Mouse (Mus musculus): ENCODE measurements around the gene Dao. TPM values are rescaled to one million over a fixed set of nuclear protein-coding genes. Genes with fewer than 3 reads are reported as not detected.
A peak's percentile ranks its signal among the peaks of the same experiment; 100 is the strongest.

Dao gene
- total RNA-seq, 4 experiments from 2014 or later, result not detected

DNA sequence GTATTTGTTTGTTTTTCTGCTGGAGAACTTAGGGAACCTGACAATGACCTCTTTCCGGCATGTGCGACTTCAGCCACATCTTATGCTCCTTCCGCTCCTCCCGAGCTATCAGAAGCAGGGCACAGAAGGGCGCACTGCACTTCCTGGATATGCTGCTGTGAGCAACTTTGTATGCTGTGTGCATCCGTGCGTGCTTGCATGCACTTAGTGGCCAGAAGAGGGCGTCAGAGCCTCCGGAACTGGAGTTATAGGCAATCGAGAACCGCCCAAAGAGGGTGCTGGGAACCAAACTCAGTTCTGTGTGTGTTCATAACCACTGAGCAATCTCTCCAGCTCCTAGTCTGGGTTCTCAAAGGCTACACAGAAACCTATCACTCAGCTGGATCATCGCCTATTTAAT is 27.1 kb downstream of the Dao start:
- DNase-seq, result no peak

DNA sequence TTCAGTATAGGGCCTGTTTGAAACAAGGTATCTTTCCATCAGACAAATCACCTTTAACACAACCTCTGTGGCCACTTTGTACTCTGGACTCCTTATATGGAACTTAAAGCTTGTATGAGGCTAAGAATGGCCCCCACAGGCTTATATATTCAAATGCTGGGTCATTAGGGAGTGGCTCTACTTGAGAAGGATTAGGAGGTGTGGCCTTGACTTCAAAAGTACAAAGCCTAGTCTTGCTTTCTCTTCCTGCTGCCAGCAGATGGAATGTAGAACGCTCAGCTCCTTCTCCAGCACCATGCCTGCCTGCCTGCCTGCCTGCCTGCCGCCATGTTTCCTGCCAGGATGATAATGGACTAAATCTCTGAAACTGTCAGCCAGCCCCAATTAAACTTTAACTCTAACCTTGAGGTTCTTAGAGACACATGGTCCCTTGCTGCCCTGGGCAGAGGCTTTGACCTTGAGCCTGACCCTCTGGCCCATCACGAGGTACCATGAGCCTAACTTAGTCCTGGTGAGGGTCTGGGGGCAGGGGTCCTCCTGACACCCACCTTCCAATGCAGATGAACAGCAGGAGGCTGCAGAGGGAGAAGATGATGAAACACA is 28.8 kb downstream of the Dao start:
- no peak for DNase-seq

GRCm38 (mm10) chr5:114034393-114034792 is 30.9 kb downstream of the Dao start:
- no peak for DNase-seq

DNA sequence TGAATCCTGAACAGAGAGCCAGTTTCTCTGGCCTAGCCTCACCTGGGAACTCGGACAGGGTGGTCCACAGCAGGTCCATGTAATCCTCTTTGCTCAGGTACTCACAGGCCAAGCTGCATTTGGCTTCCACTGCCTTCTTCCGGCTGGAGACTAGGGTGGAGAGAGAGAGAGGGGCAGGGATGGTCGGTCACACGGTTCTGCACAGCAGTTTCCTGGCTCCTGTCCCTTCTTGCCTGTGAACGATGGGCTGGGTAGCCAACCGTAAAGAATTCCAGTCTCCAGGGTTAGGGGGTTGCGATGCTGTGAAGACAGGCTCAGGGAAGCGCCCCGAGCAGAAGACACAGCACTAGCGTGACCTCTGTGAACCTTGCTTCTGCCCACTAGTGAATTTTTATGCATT is 31.6 kb downstream of the Dao start:
- DNase-seq, result no peak

DNA sequence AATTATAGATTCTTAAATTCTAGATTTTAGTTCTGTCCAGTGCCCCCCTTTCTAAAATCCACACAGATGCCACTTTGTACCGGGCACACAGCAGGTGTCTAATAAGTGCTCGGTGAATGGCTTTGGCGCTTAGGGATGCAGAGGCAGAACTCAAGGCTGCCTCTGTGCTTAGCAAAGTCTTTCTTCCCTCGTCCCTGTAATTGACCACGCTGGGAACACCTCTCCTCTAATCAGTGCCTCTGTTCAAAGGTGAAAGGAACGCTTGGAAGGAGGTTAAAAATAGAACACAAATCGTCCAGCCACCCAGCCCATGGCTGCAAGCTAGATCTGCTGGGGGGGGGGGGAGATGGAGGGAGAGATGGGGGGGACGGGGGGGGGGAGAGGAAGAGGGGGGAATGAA is 37.0 kb downstream of the Dao start:
- DNase-seq, result no peak

DNA sequence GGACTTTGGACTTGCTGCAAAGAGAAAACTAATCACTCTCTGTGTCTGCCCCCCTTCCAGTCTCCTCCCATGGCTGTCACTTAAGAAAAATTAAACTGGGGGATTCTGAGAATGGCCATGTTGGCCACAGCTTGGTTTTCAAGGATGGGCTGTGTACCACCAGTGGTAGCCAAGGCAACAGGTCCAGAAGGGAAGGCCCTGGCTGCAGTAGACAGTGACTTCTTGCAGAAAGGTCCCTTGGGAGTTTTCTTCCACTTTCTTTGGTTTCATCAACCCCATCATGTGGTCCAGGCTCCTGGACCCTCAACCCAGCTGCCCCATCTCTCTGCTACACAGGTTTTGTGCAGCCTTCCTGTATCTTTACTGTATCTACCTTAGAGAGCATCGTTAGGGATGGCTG is 37.4 kb downstream of the Dao start:
- DNase-seq, result no peak

GRCm38 (mm10) chr5:114041327-114041930 is 37.9 kb downstream of the Dao start:
- peak; percentile 3 for DNase-seq

DNA sequence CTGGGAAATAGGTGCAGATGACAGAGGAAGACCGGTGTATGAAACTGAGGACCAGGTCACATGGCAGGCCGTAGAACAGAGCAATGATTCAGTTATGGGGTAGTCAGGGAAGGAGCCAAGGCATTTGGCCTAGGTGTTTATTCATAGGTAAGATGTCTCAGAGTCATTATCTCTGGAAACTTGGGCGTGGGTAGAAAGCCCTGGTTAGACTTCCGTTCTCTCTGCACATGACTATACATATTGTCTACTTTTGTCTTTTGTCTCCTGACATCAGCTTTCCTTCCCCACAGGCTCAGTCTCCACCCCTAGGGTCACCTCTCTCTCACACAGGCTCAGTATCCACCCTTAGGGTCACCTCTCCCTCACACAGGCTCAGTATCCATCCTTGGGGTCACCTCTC is 40.3 kb downstream of the Dao start:
- no peak for DNase-seq

GRCm38 (mm10) chr5:114045134-114045533 is 41.6 kb downstream of the Dao start:
- DNase-seq, result no peak

DNA sequence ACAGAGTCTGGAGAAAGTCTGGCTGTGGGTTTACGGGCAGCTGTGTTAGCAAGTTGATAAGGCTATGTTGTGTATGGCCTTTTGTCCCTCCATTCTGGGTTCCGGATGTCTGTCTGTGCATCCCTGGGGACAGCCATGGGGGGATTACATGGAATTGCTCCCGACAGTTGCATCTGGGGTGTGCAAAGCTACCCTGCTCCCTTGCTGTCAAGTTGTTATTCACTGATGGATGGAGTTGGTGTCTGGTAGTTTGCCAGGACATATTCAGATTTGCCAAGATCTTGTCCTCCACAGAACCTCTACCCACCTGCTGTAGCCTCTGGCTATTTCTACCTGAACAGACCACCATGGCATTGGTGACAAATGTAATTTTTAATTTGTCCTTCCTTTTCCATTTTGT is 42.6 kb downstream of the Dao start:
- DNase-seq, result no peak

GRCm38 (mm10) chr5:114046604-114047003 is 43.1 kb downstream of the Dao start:
- DNase-seq, result no peak

DNA sequence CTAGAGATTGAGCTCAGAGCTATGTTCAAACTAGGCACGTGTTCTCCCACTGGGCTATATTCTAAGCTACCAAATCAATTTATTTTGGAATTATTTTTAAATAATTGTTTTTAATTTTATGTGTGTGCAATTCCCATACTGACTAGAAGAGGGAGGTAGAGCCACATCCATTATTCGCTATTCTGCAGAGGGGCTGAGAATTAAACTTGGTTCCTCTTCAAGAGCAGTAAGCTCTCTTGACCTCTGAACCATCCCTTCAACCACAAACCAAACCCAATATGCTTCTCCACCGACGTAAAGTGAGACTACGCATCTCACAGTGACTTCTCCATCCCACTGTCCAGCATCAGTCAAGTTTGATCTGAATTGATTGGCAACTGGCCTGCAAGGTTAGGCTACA is 43.7 kb downstream of the Dao start:
- no peak for DNase-seq

DNA sequence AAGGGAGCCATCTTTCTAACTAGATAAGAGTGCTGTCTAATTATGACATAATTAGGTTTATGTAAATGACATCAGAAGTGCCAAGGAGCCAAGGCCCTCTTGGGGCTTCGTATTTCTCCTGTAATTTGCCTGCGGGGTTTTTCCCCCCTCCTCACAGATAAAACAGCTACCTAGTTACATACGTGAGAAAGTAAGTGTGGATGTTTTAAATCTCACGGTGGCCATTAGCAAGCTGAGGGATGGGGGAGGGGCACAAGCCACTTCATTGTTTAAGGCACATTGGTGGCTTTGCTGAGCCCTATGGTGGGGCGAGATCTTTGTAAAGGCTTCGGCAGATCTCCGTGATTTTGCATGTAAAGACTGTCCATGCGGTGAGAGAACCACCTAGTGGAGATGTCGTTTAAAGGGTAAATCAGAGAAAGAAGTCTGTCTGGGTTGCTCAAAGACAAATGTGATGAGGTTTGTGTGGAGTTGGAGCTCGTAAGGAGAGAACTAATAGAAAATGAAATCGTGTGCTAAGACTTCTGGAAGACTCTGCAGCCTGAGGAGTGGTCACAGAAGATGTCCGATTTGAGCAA is 45.3 kb downstream of the Dao start:
- no peak for DNase-seq

DNA sequence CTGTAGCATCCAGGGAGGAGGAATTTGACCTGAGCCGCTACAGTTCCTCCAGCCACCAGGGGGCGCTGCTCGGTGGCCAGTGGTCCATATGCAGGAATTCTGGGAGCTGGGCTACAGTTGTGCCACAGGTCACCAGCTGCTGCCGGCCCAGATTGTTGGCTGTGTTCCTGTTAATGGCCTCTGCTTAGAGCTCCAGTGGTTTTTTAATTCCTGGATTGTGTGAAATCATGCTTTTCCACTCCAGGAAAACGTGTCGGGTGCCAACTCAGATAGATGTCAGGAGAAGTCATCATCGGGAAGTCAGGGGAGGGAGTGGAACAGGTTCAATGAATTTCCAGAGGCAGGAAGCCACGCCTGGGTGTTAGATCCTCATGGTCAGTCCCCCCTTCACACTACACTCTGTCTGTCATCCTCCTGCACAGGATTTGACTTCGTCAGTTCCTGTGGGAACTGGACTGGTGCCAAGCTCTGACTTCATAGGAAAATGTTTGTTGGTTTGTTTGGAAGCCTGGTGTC is 48.8 kb downstream of the Dao start:
- peak; percentile 59 for DNase-seq

DNA sequence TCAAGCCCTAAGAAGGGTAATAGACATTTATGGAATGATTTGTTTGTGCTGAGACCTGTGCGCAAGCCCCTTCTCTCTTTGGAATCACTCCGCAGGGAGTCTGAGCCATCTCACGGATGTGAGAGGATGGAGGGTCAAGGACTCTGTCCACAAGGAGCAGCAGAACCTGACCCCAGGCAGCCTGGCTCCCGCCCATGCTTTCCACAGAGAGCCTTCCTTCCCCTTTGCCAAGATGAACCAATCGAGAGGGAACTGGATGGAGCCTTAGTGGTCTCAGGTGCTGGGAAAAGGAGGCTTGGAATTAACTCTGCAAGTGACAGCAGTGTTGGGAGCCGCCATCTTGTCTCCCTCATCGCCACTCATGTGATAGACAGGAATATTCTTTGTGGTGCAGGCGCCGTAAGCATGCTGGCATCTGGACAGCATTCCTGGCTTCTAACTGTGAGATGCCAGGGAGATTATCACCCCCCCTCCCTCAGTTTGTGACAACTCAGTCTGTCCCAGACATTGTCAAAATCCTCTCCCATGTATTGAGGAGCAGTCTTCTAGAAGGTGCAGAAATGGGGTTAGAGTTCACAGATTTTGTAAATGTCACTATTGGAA is 53.7 kb downstream of the Dao start:
- DNase-seq, result no peak

GRCm38 (mm10) chr5:114061675-114062074 is 58.2 kb downstream of the Dao start:
- DNase-seq, result no peak

- DNase-seq, result no peak
Observed at GRCm38 (mm10) chr5:114063958-114064357, 60.5 kb downstream of the Dao start.

- no peak for DNase-seq
Observed at GRCm38 (mm10) chr5:114065161-114065560, 61.7 kb downstream of the Dao start, which contains the start of gene Usp30. TSS of gene Usp30 (plus strand) at chr5:114065461.

DNA sequence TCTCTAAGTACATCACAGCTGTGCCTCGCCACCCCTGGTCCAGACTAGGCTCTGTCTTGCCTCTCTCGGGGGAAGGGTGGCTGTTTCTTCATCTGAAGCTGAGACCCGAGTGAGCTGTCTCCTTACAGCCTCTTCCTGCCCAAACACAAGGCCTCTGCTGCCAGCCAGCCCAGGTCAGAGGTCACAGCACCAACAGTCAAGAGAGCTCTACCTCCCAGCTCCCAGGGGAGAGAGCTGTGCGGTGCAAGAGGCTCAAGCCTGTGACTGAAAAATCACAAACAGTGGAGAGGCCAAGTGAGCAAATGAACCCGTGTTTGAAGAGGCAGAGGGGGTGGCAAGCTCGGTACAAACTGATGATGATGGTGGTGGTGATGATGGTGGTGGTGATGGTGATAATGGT is 63.1 kb downstream of the Dao start:
- no peak for DNase-seq

GRCm38 (mm10) chr5:114067543-114067942 is 64.0 kb downstream of the Dao start:
- DNase-seq, result no peak

DNA sequence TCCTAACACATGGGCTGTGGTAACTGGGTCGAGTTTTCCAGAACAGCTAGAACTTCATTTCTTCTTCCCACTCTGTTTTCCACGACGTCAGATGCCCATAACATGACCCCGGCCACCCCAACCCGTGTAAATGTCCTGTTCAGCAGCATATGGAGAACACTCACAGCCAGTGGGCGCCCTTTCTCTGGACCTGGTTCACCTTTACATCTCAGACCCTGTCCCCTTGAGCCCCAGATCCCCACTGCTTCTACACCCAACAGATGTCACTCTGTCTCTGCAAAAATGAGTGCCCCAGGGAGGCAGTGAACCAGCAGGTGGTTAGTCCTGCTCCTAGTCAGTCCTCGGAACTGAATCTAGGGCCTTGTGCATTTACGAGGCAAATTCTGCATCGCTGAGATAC is 64.5 kb downstream of the Dao start:
- no peak for DNase-seq

DNA sequence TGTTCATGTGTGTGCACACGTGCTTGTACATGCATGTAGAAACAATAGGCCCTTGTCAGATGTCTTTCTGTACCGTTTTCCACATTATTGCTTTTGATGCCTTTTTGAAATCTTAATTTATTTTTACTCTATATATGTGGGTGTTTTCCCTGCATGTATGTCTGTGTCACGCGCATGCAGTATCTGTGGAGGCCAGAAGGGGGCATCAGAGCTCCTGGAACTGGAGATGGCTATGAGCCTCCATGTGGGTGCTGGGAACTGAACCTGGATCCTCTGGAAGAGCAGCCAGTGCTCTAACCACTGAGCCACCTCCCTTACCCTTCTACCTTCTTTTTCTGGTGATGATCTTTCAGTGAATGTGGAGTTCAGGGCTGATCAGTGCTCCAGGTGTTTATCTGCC is 67.4 kb downstream of the Dao start:
- no peak for DNase-seq

DNA sequence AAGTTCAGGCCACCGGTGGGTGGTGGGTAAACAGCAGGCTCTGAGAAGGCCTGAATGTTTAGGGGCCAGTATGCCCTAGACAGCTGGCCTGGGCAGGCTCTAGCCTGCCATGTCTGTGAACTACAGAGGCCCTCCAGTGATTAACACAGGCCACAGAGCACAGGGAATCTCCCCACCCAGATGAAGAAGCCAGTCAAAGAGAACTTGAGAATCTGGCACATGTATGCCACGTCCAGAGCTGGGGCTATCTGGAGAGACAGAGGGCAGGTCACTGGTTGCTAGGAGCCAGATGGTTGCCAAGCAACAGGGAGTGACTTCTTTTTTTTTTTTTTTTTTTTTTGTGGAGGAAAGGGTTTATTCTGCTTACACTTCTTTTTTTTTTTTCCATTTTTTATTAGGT is 68.8 kb downstream of the Dao start:
- DNase-seq, result no peak

All from adrenal gland, adult 8-10 months (tissue).